Mouse (Mus musculus): Measurements from ENCODE around the gene Ccdc27.

Ccdc27 gene

DNA sequence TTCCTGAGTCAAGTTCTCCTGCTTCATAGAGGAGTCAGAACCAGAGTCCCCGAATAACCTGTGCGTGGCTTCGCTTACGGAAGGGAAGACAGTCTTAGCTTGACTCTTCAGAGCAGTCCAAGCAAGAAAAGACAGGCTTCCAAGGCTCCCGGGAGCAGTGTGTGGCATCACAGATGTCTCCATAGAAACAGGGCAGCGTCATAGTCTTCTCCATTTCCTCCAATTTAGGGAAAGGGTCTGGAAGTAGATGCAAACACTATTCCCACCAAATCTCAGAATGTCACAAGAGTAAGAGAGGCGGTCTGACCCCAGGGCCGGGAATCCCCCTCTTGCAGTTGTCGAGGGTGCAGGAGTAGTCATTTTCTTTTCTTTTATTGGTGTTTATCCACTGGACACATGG, at the start of gene Ccdc27:
TSS of gene Ccdc27 (minus strand) at position 101 of the 400 bp plus-strand sequence.
- DNase-seq (ENCODE audit: extremely low read depth, low read depth, low spot score): no peak

DNA sequence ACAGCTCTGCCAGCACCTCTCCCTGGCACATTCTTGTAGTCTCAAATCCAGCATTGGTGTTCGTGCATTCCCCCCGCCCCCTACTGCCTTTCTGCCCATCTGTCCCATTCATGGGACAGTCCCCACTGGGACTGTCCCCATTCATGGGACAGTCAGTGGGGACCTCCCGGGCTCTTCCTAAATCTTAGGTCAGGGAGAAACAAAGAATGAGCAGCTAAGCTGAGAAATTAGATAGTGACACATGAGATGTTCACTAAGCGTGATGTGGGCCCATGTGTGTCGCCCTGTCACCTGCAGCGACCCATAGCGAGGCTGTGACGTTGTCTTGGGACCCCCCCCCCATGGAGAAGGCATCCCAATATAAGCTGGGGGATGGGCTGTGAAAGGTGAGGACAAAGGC, 48.9 kb upstream of the Ccdc27 start:
- DNase-seq (ENCODE audit: extremely low read depth, low read depth, low spot score): no peak

DNA sequence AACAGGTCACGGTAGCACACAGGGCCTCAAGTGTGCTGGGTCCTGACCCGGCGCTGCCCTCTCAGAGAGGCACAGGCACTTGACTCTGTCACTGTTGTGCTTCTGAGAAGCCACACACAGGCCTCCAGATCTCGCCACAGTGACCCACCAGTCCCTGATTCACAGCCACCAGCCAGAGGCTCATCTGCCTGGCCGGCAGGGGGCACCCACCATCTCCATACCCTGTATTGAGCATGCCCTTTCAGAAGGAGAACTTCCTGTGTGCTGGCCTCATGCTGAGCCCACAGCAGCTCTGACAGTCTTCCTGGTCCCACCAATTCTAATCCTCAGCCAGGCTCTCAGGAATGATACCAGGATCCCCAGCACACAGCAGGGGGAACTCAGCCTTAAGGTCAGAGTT, 46.7 kb upstream of the Ccdc27 start:
- no peak for DNase-seq (ENCODE audit: extremely low read depth, low read depth, low spot score)

DNA sequence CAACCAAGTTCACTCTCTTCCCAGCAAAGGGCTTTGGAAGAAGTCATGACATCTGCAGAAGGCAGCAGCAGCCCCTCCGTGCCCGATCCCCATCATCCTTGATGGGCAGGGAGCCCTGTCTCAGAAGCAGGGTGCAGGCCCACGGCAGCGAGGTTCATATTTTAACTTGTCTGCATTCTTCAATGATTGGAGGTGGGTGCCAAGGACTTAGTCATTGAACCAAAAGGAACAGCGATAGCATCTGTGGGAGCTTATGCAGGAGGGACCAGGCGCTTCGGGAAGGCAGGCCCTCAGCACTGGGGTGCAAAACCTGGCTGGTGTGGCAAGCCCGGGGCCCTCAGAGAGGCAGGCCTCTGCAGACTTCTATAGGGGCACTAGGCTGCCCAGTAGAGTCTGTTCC, 44.0 kb upstream of the Ccdc27 start:
- DNase-seq (ENCODE audit: extremely low read depth, low read depth, low spot score): no peak

DNA sequence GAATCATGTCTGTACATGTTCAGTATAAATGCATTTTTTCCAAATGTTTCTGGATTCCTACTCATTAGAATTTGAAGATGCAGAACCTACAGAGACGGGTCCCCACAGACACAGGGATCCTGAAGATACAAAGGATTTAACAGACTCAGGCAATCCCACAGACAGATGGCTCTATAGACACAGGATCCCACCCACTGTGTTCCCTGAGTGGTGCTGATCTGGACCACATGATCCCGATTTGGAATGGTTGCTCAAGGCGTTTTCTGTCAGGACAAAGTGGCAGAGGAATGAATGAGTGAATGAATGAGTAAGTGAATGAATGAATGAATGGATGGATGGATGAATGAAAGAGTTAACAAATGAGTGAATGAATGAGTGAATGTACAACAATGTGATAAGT, 43.4 kb upstream of the Ccdc27 start:
- no peak for DNase-seq (ENCODE audit: extremely low read depth, low read depth, low spot score)

DNA sequence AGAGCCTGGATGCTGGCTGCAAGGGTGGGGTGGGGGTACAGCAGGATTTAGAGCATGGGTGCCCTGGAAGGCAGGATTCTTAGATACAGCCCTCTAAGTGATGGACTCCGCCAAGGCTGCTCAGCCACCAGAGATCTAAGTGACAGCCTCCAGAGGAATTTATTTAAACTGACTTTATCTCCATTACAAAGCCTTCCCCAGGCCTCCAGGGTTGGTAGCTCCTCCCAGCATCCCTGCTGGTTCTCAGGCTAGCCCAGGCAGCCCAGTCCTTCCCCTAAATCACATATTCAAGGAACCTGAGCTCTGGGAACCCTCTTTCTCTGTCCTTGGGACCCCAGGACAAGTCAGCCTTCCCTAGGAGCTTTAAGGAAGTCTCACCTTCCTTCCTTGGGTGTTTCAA, 39.5 kb upstream of the Ccdc27 start:
- DNase-seq (ENCODE audit: extremely low read depth, low read depth, low spot score): no peak

DNA sequence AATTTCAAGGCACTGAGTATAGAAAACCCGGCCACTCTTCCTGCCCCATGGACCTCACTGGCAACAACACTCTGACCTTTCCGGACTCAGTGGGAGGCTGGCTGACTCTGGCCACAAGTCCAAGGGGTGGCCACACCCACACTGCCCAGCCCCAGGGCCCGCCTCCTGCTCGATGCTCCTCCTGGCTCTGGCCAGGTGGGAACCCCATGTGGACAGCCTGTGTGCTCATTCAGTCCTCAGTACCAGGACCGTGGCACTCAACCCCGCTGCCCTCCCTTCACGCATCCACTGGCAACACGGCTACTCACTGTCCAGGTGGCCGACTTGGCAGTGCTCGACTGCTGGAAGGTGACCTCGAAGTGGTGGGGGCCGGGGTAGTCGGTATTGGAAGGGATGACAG, 38.5 kb upstream of the Ccdc27 start:
- no peak for DNase-seq (ENCODE audit: extremely low read depth, low read depth, low spot score)

DNA sequence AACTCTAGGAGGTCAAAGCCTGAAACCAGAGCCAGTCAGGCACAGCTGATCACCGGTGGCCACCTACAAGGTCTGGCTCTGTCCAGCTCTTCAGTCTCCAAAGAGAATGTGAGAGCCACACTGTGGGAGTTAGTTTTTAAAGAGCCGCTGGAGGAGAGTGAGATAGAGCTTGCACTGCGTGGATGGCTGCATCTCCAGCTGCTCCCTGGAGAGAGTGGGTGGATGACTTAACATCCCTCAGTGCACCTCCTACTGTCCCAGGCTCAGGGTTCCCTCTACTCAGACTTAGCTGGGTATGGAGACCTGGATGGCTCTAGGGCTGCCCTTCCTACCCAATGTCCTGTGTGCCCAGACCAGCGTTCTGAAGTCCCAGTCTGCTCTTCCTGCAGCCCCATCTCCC, 37.7 kb upstream of the Ccdc27 start:
- no peak for DNase-seq (ENCODE audit: extremely low read depth, low read depth, low spot score)

DNA sequence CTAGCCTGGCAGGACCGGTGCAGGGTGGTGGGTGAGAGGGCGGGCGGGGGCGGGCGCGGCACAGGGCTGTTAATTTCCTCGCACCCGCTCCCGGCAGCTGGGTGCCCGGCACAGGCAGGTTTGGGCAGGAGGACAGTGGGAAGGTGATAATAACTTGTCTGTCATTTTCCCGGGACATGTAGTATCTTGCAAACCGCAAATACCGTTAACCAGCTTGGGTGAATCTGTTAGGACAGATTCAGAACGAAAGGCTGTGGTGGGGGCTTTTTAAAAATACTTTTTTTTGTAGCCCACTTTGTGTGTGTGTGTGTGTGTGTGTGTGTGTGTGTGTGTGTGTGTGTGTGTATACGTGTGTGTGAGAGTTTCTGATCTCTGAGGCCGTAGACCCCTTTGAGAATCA, 29.5 kb upstream of the Ccdc27 start:
- DNase-seq (ENCODE audit: extremely low read depth, low read depth, low spot score): no peak

DNA sequence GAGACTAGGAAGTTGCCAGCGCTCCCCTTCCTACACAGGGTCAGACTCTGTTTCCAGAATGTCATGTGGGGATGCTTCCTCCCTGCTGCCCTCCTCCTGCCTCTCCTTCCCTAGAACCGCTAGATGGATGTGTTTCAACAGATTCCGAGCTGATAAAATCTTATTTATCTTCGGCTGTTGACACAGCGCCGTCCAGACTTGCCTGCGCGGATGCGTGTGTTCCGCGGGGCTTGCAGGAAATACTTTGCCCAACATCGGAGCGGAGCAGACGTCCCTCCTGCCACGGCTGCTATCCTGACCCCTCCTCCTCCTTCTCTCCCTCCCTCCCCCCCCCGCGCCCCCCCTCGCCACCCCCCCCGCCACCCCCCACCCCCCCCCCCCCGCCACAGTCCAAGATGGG, 29.0 kb upstream of the Ccdc27 start:
- DNase-seq (ENCODE audit: extremely low read depth, low read depth, low spot score): no peak

DNA sequence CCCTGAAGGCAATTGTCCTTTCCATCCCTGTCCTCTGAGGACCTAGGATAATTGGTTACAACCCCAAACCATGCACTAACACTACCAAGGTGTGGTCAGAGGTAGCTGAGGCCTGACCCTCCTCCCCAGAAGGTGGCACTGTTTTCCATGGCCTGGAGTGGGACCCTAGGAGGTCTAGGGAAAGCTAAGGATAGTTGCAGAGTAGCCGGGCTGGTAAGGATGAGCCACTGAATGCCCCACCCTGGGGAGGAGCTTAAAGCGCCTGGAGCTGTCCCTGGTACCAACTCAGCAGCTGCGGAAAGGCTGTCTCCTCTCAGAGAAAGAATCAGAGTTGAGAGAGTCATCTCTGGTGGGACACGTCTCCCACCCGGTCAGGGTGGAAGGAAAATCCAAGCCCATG, 28.4 kb upstream of the Ccdc27 start:
- no peak for DNase-seq (ENCODE audit: extremely low read depth, low read depth, low spot score)

DNA sequence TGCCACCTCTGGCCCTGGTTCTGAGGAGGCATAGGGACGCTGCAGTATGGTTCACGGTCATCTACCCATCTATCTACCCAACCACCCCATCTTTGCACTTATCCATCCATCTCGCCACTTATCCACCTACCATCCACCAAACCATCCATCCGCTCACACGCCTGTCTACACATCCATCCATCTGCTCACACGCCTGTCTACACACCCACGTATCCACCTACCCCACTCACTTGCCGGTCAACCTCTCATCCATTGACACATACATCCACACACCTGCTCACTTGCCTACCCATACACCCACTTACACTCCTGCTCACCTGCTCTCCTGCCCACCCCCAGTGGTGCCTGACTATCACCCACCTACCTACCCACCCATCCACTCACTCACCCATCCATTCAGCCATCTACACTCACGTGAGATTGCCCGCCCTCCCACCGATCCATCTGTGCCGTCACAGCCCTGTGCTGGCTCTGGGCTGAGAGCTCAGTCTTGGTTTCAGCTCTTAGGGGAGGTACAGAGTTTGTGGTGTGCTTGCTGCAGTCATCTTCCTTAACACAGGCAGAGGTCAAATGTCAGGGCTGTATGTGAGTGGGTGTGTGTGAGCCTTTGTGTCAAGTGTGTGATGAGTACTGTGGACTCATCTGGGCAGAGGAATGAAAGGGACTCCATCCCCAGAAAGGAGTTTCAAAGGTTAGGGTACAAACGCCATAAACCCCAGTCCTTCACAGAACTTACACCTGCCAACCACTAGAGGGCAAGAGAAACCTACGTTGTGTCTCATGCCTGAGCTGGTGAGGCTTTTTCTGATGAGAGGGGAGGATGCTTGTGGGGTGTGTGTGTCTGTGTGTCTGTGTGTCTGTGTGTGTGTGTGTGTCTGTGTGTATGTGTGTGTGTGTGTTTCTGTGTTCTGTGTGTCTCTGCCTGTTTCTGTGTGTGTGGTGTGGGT, 22.6 kb upstream of the Ccdc27 start:
- no peak for DNase-seq (ENCODE audit: extremely low read depth, low read depth, low spot score)

DNA sequence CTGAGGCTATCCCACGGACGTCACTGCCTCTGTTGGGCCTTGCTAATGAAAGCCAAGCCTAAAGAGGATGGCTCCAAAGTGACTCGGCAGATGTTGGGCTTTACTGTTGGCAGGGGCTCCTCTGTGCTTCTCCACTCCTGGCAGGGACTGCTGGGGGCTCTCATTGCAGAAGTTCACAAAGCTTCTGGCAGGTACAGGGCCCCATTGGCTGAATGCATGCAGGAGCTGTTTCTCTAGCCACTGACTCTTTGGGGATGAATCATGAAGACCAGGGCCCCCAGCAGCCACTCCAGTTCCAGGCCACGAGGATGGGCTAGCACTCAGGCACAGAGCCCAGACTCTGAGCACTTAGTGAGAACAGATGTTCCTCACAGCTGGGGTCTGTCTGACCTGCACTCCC, 15.2 kb upstream of the Ccdc27 start:
- DNase-seq (ENCODE audit: extremely low read depth, low read depth, low spot score): no peak

DNA sequence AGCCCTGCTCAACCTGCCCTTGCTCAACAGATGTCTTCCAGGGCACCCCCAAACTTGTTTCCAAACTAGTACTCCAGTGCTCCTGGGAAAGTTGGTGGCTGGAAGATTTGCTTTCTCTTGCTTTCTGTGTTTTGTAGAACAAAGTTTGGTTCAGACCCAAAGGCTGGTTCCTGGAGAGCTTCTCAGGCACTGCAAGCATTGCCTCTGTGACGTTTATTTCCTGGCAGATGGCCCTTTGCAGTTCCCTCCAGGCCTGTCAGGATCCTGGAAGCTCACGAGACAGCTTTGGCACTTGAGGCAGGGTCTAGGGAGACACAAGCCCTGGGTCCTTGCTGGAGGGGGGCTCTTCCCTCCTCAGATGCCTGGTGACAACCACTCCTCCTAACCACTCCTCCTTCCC, 14.2 kb upstream of the Ccdc27 start:
- DNase-seq (ENCODE audit: extremely low read depth, low read depth, low spot score): no peak

DNA sequence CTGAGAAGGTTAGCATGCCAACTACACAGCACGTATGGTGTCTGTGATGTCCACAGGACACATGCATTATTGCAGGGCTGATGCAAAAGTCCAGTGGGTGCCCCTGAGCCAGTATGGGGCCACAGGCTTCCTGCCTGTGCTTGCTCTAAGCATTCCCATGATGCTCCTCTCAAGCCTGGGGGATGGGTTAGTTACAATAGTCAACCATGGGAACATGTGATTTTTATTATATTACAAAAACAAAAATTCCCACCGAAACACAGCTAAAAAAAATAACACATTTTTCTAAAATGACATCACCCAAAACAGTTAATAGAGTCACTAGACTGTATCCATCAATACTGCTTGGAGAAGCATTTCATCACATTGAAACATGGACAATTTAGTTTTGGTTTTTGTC, 13.6 kb upstream of the Ccdc27 start:
- no peak for DNase-seq (ENCODE audit: extremely low read depth, low read depth, low spot score)

DNA sequence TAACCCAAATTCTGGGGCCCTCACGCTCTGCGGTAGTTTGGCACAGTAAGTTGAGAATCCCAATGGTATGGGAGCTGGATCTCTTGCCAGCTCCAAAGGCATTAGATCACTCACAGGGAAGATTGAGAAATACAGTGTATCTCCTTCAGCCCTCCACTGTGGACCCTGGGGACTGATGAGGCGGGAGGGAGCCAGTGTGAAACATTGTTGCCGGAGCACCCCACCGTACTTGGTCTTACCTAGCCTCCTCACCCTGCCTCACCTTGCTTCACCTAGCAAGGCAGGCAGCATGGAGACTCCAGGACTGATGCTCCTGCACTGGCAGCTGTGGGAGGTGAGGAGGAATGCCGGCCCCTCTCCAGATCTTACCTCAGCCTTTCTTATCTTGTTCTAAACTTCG, 13.0 kb upstream of the Ccdc27 start:
- DNase-seq (ENCODE audit: extremely low read depth, low read depth, low spot score): no peak

DNA sequence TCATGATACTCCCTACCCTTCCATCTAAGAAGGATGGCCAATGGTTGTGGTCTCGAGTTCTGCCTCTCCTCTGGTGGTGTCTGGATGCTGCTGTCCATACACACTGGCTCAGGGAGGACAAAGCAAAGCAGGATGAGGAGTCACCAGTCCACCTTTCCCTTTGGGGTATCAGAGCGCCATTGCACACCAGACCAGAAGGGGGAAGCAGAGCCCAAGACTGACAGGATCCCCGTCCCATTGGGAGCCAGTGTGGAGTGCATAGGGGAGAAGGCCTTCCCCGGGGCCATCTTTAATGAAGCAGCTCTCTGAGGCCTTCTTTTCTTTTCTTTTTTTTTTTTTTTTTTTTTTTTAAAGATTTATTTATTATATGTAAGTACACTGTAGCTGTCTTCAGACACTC, 10.6 kb upstream of the Ccdc27 start:
- DNase-seq (ENCODE audit: extremely low read depth, low read depth, low spot score): no peak

DNA sequence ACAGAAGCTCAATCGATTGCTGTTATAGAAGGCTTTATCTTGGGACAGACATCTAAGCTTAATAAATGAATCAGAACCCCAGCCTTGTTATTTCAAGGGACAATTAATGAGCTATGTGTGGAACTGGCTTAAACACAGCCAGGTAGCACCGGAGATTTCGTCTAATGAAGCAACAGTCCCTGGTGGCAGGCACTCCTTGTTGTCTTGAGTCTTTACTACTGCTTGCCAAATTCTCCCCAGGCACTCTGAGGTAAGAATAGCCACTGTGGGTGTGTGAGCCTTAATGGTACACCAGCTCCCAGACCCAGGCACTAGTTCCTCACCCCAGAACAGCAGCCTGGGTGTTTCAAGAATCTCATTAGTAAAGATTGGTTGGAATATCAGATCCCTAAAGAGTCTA, 8.9 kb upstream of the Ccdc27 start:
- peak; percentile 99 for DNase-seq (ENCODE audit: extremely low read depth, low read depth, low spot score)

DNA sequence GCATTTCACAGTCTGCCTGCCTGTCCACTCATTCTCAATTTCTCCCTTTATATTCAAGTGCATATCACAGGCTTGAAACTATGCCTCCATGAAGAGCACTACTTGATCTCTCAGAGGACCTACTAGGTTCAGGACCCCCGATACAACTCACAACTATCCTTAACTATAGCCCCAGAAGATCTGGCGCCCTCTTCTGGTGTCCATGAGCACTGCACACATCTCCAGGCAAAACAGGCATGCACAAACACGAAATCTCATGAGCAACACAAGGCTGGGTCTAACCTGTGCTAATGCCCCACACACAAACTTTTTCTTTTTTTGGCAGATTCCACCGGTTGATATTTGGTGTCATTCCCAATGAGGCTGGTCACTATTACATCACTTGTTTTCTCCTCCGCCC, 3.4 kb upstream of the Ccdc27 start:
- no peak for DNase-seq (ENCODE audit: extremely low read depth, low read depth, low spot score)

DNA sequence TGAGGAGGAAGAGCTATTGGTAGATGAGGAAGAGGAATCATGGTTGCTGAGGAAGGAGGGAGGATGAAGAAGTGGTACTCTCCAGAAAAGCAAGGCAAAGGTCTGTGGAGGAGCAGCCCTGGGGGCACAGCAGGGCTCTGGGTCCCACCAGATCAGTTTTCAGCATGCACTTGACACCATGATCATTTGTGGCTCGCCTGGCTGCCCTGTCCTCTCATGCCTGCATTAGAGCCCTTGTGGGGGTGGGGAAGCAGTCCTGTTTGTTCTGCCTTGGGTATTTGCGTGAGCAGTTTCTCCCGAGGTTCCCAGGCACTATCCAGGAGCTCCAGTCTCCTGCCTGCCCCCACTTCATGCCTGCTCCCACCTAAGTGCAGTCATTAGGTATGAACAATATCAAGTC, 5.4 kb downstream of the Ccdc27 start:
- DNase-seq (ENCODE audit: extremely low read depth, low read depth, low spot score): no peak

DNA sequence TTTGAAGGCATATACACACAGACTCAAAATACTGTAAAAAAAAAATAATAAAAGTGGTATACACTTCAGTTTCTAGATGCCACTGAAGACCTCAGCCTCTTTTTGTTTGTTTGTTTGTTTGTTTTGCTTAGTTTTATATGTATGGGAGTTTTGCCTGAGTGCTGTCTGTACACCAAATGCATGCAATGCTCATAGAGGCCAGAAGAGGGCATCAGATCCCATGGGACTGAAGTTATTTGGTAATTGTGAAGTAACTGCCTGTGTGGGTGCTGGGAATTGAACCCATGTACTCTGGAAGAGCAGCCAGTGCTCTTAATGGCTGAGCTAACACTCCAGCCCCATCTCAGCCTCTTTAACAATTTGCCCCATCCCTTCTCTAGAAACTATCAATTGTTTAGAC, 13.8 kb downstream of the Ccdc27 start:
- no peak for DNase-seq (ENCODE audit: extremely low read depth, low read depth, low spot score)

DNA sequence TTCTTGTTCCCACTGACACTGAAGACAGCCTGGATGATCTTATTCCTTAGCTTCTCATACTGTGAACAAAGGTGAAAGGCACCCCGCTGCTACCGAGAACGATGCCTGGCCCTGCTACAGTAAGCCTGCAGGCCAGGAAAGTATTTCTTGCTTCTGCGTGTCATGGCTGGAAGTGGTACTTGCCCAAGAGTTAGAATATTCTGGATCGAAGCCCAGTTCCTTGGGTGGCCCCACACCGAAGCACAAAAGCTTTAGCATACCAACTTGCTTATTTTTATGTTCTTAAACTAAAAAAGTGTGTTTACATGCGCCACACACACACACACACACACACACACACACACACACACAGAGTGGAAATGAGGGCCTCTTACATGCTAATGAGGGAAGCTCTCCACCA, 14.4 kb downstream of the Ccdc27 start:
- DNase-seq (ENCODE audit: extremely low read depth, low read depth, low spot score): no peak

DNA sequence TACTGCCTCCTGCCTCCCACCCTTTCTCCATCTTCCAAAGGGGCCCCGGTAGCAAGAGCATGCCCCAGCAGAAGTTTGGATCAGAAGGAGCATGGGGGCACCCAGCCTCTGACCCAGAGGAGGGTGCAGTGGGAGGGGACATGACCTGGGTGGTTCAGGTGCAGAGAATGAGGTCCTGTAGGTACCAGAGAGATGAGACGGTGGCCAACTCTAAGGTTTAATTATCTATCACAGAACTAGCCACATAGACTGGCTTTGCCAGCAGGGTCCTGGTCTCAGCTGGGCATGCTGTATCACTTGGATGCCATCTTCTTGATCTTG, 16.1 kb downstream of the Ccdc27 start:
- DNase-seq (ENCODE audit: extremely low read depth, low read depth, low spot score): no peak
